Mouse (Mus musculus): ENCODE measurements around the gene Gstt4. TPM values are rescaled to one million over a fixed set of nuclear protein-coding genes. Genes with fewer than 3 reads are reported as not detected.
A peak's percentile ranks its signal among the peaks of the same experiment; 100 is the strongest.
"Not testable (repeated sequence)": the region's sequence is repeated elsewhere in the genome, so short reads cannot be mapped to it uniquely, and the experiment has no call there.

Gstt4 gene
- polyA plus RNA-seq, 1 experiment from 2014 or later = not detected

- no peaks in the 10 kb centered on the region for H3K9me3 ChIP-seq
Observed at GRCm38 (mm10) chr10:75785442-75785841, 36.9 kb downstream of the Gstt4 start.

GRCm38 (mm10) chr10:75780769-75781578, 41.4 kb downstream of the Gstt4 start, which contains the start of the genes Gm20441 and Gstt3:
Gene Gm20441 (minus strand): TSS chr10:75780954.
Gene Gstt3 (minus strand): TSS chr10:75781414.
- WGBS = 2% methylated on average over 28 of the region's 28 CpGs
- ATAC-seq (ENCODE audit: insufficient number of reproducible peaks, insufficient read depth, low FRiP score, low TSS enrichment) = no peak; the same call in 1 of the 2 replicates

More at GRCm38 (mm10) chr10:75785442-75785841, 36.9 kb downstream of the Gstt4 start:
- Histone ChIP-seq H3K36me3 (no peaks in the 10 kb centered on the region), H3K4me3 (no peak overlapping the region), H3K9ac (no peak overlapping the region), H3K4me2 (replicated peaks) (no peak overlapping the region), H3K27ac (no peak overlapping the region), H3K4me1 (peaks cover 8% of the 10 kb centered on the region), H3K27me3 (peaks cover 5% of the 10 kb centered on the region; the same call in 1 of the 2 replicates)
- WGBS = 82% methylated on average over 1 of the region's 1 CpGs
- ATAC-seq (ENCODE audit: insufficient number of reproducible peaks, insufficient read depth, low FRiP score, low TSS enrichment) = no peak

GRCm38 (mm10) chr10:75779206-75780174, 42.9 kb downstream of the Gstt4 start:
- no peak for ATAC-seq (ENCODE audit: insufficient number of reproducible peaks, insufficient read depth, low FRiP score, low TSS enrichment)
- Histone ChIP-seq H3K36me3 (no peaks in the 10 kb centered on the region), H3K27me3 (peaks cover 18% of the 10 kb centered on the region), H3K9ac (no peak overlapping the region), H3K27ac (no peak overlapping the region), H3K4me1 (peaks cover 19% of the 10 kb centered on the region), H3K4me2 (replicated peaks) (peak overlapping the region; percentile 90), H3K4me3 (no peak overlapping the region), H3K9me3 (no peaks in the 10 kb centered on the region)
- 36% methylated on average over 15 of the region's 15 CpGs for WGBS

More at GRCm38 (mm10) chr10:75780769-75781578, 41.4 kb downstream of the Gstt4 start, which contains the start of the genes Gm20441 and Gstt3:
- peak within 1 kb of the TSS; percentile 90 for H3K4me2 ChIP-seq (replicated peaks)
- peaks cover 16% of the 10 kb centered on the region for H3K27me3 ChIP-seq
- peak within 1 kb of the TSS; percentile 47 for H3K4me3 ChIP-seq
- 0 out of 2 replicates have a peak within 1 kb of the TSS, but pooled peaks have one; percentile 30 for H3K27ac ChIP-seq
- peak within 1 kb of the TSS; percentile 48 for H3K9ac ChIP-seq
- H3K9me3 ChIP-seq = no peaks in the 10 kb centered on the region
- peaks cover 19% of the 10 kb centered on the region for H3K4me1 ChIP-seq
- no peaks in the 10 kb centered on the region for H3K36me3 ChIP-seq

GRCm38 (mm10) chr10:75777885-75778284, 44.5 kb downstream of the Gstt4 start:
- Histone ChIP-seq H3K4me3 (no peak overlapping the region), H3K36me3 (no peaks in the 10 kb centered on the region)
- 74% methylated on average over 2 of the region's 2 CpGs for WGBS

GRCm38 (mm10) chr10:75776562-75776961, 45.8 kb downstream of the Gstt4 start:
- Histone ChIP-seq H3K9ac (no peak overlapping the region), H3K27ac (no peak overlapping the region), H3K36me3 (no peaks in the 10 kb centered on the region), H3K9me3 (no peaks in the 10 kb centered on the region), H3K4me3 (no peak overlapping the region), H3K4me1 (peaks cover 26% of the 10 kb centered on the region), H3K4me2 (replicated peaks) (no peak overlapping the region), H3K27me3 (peaks cover 16% of the 10 kb centered on the region)
- no peak for ATAC-seq (ENCODE audit: insufficient number of reproducible peaks, insufficient read depth, low FRiP score, low TSS enrichment)
- 90% methylated on average over 6 of the region's 6 CpGs for WGBS

More at GRCm38 (mm10) chr10:75777885-75778284, 44.5 kb downstream of the Gstt4 start:
- Histone ChIP-seq H3K27me3 (peaks cover 18% of the 10 kb centered on the region), H3K9me3 (no peaks in the 10 kb centered on the region), H3K9ac (no peak overlapping the region), H3K27ac (no peak overlapping the region), H3K4me2 (replicated peaks) (no peak overlapping the region), H3K4me1 (peaks cover 19% of the 10 kb centered on the region)
- no peak for ATAC-seq (ENCODE audit: insufficient number of reproducible peaks, insufficient read depth, low FRiP score, low TSS enrichment)

- WGBS = 86% methylated on average over 9 of the region's 9 CpGs
- ATAC-seq (ENCODE audit: insufficient number of reproducible peaks, insufficient read depth, low FRiP score, low TSS enrichment) = no peak
- no peak overlapping the region for H3K27ac ChIP-seq
- peaks cover 9% of the 10 kb centered on the region for H3K4me1 ChIP-seq
- no peaks in the 10 kb centered on the region for H3K36me3 ChIP-seq
- H3K27me3 ChIP-seq = peaks cover 6% of the 10 kb centered on the region
- no peak overlapping the region for H3K9ac ChIP-seq
- H3K9me3 ChIP-seq = no peaks in the 10 kb centered on the region
- H3K4me3 ChIP-seq = no peak overlapping the region
- no peak overlapping the region for H3K4me2 ChIP-seq (replicated peaks)
Observed at GRCm38 (mm10) chr10:75774587-75774986, 47.8 kb downstream of the Gstt4 start.

- Histone ChIP-seq H3K4me1 (peaks cover 7% of the 10 kb centered on the region; the same call in 1 of the 2 replicates), H3K9ac (no peak overlapping the region), H3K36me3 (no peaks in the 10 kb centered on the region), H3K9me3 (no peaks in the 10 kb centered on the region), H3K27ac (no peak overlapping the region), H3K4me2 (replicated peaks) (no peak overlapping the region), H3K4me3 (no peak overlapping the region), H3K27me3 (peaks cover 2% of the 10 kb centered on the region; the same call in 1 of the 2 replicates)
- no peak for ATAC-seq (ENCODE audit: insufficient number of reproducible peaks, insufficient read depth, low FRiP score, low TSS enrichment)
- WGBS = 91% methylated on average over 5 of the region's 5 CpGs
Observed at GRCm38 (mm10) chr10:75774102-75774501, 48.2 kb downstream of the Gstt4 start.

- WGBS = under 1% methylated on average over 44 of the region's 47 CpGs
- peak within 1 kb of the TSS; percentile 72 for H3K4me2 ChIP-seq (replicated peaks)
- peak within 1 kb of the TSS; percentile 57 for H3K9ac ChIP-seq
- H3K27me3 ChIP-seq = 0 out of 2 replicates have a peak, but pooled peaks cover 2% of the 10 kb centered on the region
- ATAC-seq (ENCODE audit: insufficient number of reproducible peaks, insufficient read depth, low FRiP score, low TSS enrichment) = peak; percentile 89
- no peaks in the 10 kb centered on the region for H3K36me3 ChIP-seq
- H3K9me3 ChIP-seq = no peaks in the 10 kb centered on the region
- peak within 1 kb of the TSS; percentile 57 for H3K4me3 ChIP-seq
- H3K27ac ChIP-seq = no peak within 1 kb of the TSS
- peaks cover 7% of the 10 kb centered on the region; the same call in 1 of the 2 replicates for H3K4me1 ChIP-seq
Observed at GRCm38 (mm10) chr10:75772795-75773664, 49.3 kb downstream of the Gstt4 start, which contains the start of gene Ddt. Gene Ddt (minus strand): TSS chr10:75773414.

- not testable (repeated sequence) for H3K4me2 ChIP-seq (replicated peaks); H3K9me3 ChIP-seq; H3K9ac ChIP-seq; H3K27me3 ChIP-seq; H3K27ac ChIP-seq; ATAC-seq (ENCODE audit: insufficient number of reproducible peaks, insufficient read depth, low FRiP score, low TSS enrichment); H3K4me3 ChIP-seq; H3K36me3 ChIP-seq
- WGBS = 33% methylated on average over 5 of the region's 5 CpGs
- H3K4me1 ChIP-seq = peaks cover 16% of the 10 kb centered on the region; the same call in 1 of the 2 replicates
Observed at GRCm38 (mm10) chr10:75767756-75768155, 54.6 kb downstream of the Gstt4 start.

- no peak overlapping the region for H3K4me2 ChIP-seq (replicated peaks)
- no peaks in the 10 kb centered on the region for H3K27me3 ChIP-seq
- no peaks in the 10 kb centered on the region for H3K36me3 ChIP-seq
- no peak overlapping the region for H3K9ac ChIP-seq
- H3K27ac ChIP-seq = no peak overlapping the region
- no peak for ATAC-seq (ENCODE audit: insufficient number of reproducible peaks, insufficient read depth, low FRiP score, low TSS enrichment)
- H3K4me1 ChIP-seq = 0 out of 2 replicates have a peak, but pooled peaks cover 9% of the 10 kb centered on the region
- no peaks in the 10 kb centered on the region for H3K9me3 ChIP-seq
- H3K4me3 ChIP-seq = no peak overlapping the region
- WGBS = 81% methylated on average over 6 of the region's 6 CpGs
Observed at GRCm38 (mm10) chr10:75766856-75767255, 55.5 kb downstream of the Gstt4 start.

All from embryonic facial prominence, embryonic 12.5 days (tissue).